Mouse (Mus musculus) CH12.LX (cell line): ENCODE measurements at regions not wholly inside any gene's neighbourhood (a gene's known extent, or its start where the extent isn't known, plus 50 kb on each side); places are given as distances from the start of the nearest gene placed in this dataset.

Experiments used
- DNase-seq: peaks from one replicate; pipeline ENCODE4 v3.0.0-alpha.2; 2013; ENCODE audit errors: extremely low read depth
- H3K27ac ChIP-seq: 2 replicates; pipeline ENCODE4 v1.5.1; 2012; ENCODE audit warnings: low read depth, mild to moderate bottlenecking, control low read depth, moderate library complexity; ENCODE audit not compliant: insufficient read depth
- H3K27me3 ChIP-seq: replicated peaks from 2 replicates; pipeline ENCODE3; 2012; ENCODE audit warnings: inconsistent platforms
- H3K36me3 ChIP-seq, 2 experiments: replicated peaks in 1 of 2; 2 replicates each; pipeline versions ENCODE3 to v1.6.1; 2012; ENCODE audit warnings: inconsistent platforms in 1 of 2, low read length in 1 of 2, mild to moderate bottlenecking in 1 of 2, mixed read lengths in 1 of 2, moderate library complexity in 1 of 2; ENCODE audit not compliant: control insufficient read depth in 1 of 2, insufficient read depth in 1 of 2
- H3K4me1 ChIP-seq, 2 experiments: 2 replicates each; pipeline ENCODE4 v1.6.1; 2012; ENCODE audit warnings: inconsistent platforms in 1 of 2, moderate library complexity in 1 of 2; ENCODE audit not compliant: insufficient read depth in 2 of 2, control insufficient read depth in 1 of 2
- H3K4me2 ChIP-seq: 2 replicates; pipeline ENCODE4 v1.6.1; 2012; ENCODE audit warnings: low read depth, mild to moderate bottlenecking, control low read depth; ENCODE audit not compliant: poor library complexity, insufficient read depth, severe bottlenecking
- H3K4me3 ChIP-seq, 3 experiments: fragments of 150-350 bp in 1 of 3; sonication (generic) in 1 of 3; replicated peaks in 1 of 3; 2 replicates each; pipeline versions ENCODE3 to v1.5.1; 2011 to 2012; ENCODE audit warnings: low read depth in 2 of 3, low read length in 2 of 3, mild to moderate bottlenecking in 2 of 3, moderate library complexity in 2 of 3, control low read depth in 1 of 3, improper control_type of control experiment in 1 of 3, inconsistent platforms in 1 of 3, mixed read lengths in 1 of 3; ENCODE audit not compliant: poor library complexity in 1 of 3
- H3K79me2 ChIP-seq: replicated peaks from 2 replicates; pipeline ENCODE4 v1.6.1; 2012; ENCODE audit warnings: mild to moderate bottlenecking, moderate library complexity; ENCODE audit not compliant: control insufficient read depth, poor library complexity, insufficient read depth, severe bottlenecking; ENCODE audit errors: extremely low read depth
- H3K9ac ChIP-seq: 2 replicates; pipeline ENCODE4 v1.6.1; 2012; ENCODE audit warnings: low read depth, mild to moderate bottlenecking, control low read depth, moderate library complexity; ENCODE audit not compliant: insufficient read depth
- H3K9me3 ChIP-seq: replicated peaks from 2 replicates; pipeline ENCODE3; 2012; ENCODE audit warnings: low read length, inconsistent platforms, mixed read lengths
- BHLHE40 ChIP-seq: IDR thresholded peaks from 2 replicates; pipeline ENCODE4 v1.6.1; 2011; ENCODE audit warnings: mild to moderate bottlenecking, low read depth, low read length, improper control_type of control experiment
- CHD1 ChIP-seq: IDR thresholded peaks from 2 replicates; pipeline ENCODE4 v1.6.1; 2012; ENCODE audit warnings: low read depth, low read length, improper control_type of control experiment, inconsistent platforms
- CHD2 ChIP-seq: IDR thresholded peaks from 2 replicates; pipeline ENCODE4 v1.6.1; 2011; ENCODE audit warnings: low read length, improper control_type of control experiment
- CTCF ChIP-seq, 2 experiments: IDR thresholded peaks in 1 of 2; conservative IDR thresholded peaks in 1 of 2; 2 replicates each; pipeline ENCODE4 v1.5.1; 2011 to 2012; ENCODE audit warnings: low read depth in 2 of 2, low read length in 2 of 2, improper control_type of control experiment in 1 of 2, inconsistent platforms in 1 of 2, mild to moderate bottlenecking in 1 of 2, moderate library complexity in 1 of 2
- ELF1 ChIP-seq: IDR thresholded peaks from 2 replicates; pipeline ENCODE4 v1.6.1; 2014; ENCODE audit warnings: low read depth, mild to moderate bottlenecking, inconsistent platforms, low read length, improper control_type of control experiment
- EP300 ChIP-seq: IDR thresholded peaks from 2 replicates; pipeline ENCODE4 v1.6.1; 2011; ENCODE audit warnings: low read length, improper control_type of control experiment
- GABPA ChIP-seq: IDR thresholded peaks from 2 replicates; pipeline ENCODE4 v1.6.1; 2012; ENCODE audit warnings: low read depth, low read length, improper control_type of control experiment, inconsistent platforms; ENCODE audit not compliant: insufficient replicate concordance
- HCFC1 ChIP-seq: IDR thresholded peaks from 2 replicates; pipeline ENCODE4 v1.6.1; 2012; ENCODE audit warnings: low read depth, mild to moderate bottlenecking, inconsistent platforms, low read length, improper control_type of control experiment
- IRF4 ChIP-seq: IDR thresholded peaks from 2 replicates; pipeline ENCODE4 v1.6.1; 2014; ENCODE audit warnings: low read depth, mild to moderate bottlenecking, inconsistent platforms, low read length, improper control_type of control experiment
- JUN ChIP-seq: IDR thresholded peaks from 2 replicates; pipeline ENCODE4 v1.6.1; 2011; ENCODE audit warnings: low read depth, mild to moderate bottlenecking, low read length, improper control_type of control experiment, moderate library complexity; ENCODE audit not compliant: insufficient read depth
- MAZ ChIP-seq: IDR thresholded peaks from 2 replicates; pipeline ENCODE4 v1.6.1; 2012; ENCODE audit warnings: low read depth, mild to moderate bottlenecking, inconsistent platforms, low read length, improper control_type of control experiment, moderate library complexity
- MEF2A ChIP-seq: IDR thresholded peaks from 2 replicates; pipeline ENCODE4 v1.6.1; 2014; ENCODE audit warnings: low read depth, mild to moderate bottlenecking, inconsistent platforms, low read length, improper control_type of control experiment, borderline replicate concordance
- MXI1 ChIP-seq: IDR thresholded peaks from 2 replicates; pipeline ENCODE4 v1.6.1; 2011; ENCODE audit warnings: mild to moderate bottlenecking, low read depth, low read length, improper control_type of control experiment
- MYC ChIP-seq: IDR thresholded peaks from 2 replicates; pipeline ENCODE4 v1.6.1; 2011; ENCODE audit warnings: low read depth, mild to moderate bottlenecking, improper control_type of control experiment, low read length
- NELFE ChIP-seq: IDR thresholded peaks from 2 replicates; pipeline ENCODE4 v1.6.1; 2011; ENCODE audit warnings: low read depth, low read length, improper control_type of control experiment
- NRF1 ChIP-seq: IDR thresholded peaks from 2 replicates; pipeline ENCODE4 v1.6.1; 2014; ENCODE audit warnings: low read depth, mild to moderate bottlenecking, inconsistent platforms, low read length, improper control_type of control experiment, moderate library complexity
- PAX5 ChIP-seq: IDR thresholded peaks from 2 replicates; pipeline ENCODE4 v1.6.1; 2012; ENCODE audit warnings: low read length, inconsistent platforms, mixed read lengths
- POLR2A ChIP-seq: IDR thresholded peaks from 2 replicates; pipeline ENCODE4 v1.6.1; 2011; ENCODE audit warnings: low read depth, mild to moderate bottlenecking, improper control_type of control experiment, low read length
- RAD21 ChIP-seq: IDR thresholded peaks from 2 replicates; pipeline ENCODE4 v1.6.1; 2011; ENCODE audit warnings: low read depth, mild to moderate bottlenecking, low read length, improper control_type of control experiment, moderate library complexity
- RCOR1 ChIP-seq: conservative IDR thresholded peaks from 2 replicates; pipeline ENCODE4 v1.6.1; 2012; ENCODE audit warnings: low read depth, mild to moderate bottlenecking, inconsistent platforms, low read length, improper control_type of control experiment
- SIN3A ChIP-seq: IDR thresholded peaks from 2 replicates; pipeline ENCODE4 v1.6.1; 2012; ENCODE audit warnings: low read length, improper control_type of control experiment, inconsistent platforms
- SMC3 ChIP-seq: IDR thresholded peaks from 2 replicates; pipeline ENCODE4 v1.6.1; 2011; ENCODE audit warnings: low read depth, low read length, improper control_type of control experiment
- TBP ChIP-seq: conservative IDR thresholded peaks from 2 replicates; pipeline ENCODE4 v1.6.1; 2011; ENCODE audit warnings: low read depth, low read length, improper control_type of control experiment
- USF1 ChIP-seq: IDR thresholded peaks from 2 replicates; pipeline ENCODE4 v1.6.1; 2014; ENCODE audit warnings: low read depth, mild to moderate bottlenecking, inconsistent platforms, low read length, improper control_type of control experiment
- USF2 ChIP-seq: conservative IDR thresholded peaks from 2 replicates; pipeline ENCODE4 v1.6.1; 2011; ENCODE audit warnings: low read depth, low read length, improper control_type of control experiment
- ZC3H11A ChIP-seq: IDR thresholded peaks from 2 replicates; pipeline ENCODE4 v1.6.1; 2012; ENCODE audit warnings: low read depth, mild to moderate bottlenecking, inconsistent platforms, low read length, improper control_type of control experiment
- ZKSCAN1 ChIP-seq: IDR thresholded peaks from 2 replicates; pipeline ENCODE4 v1.6.1; 2012; ENCODE audit warnings: low read depth, inconsistent platforms, low read length, improper control_type of control experiment, borderline replicate concordance
- ZNF384 ChIP-seq: IDR thresholded peaks from 2 replicates; pipeline ENCODE4 v1.6.1; 2012; ENCODE audit warnings: low read depth, low read length, improper control_type of control experiment, inconsistent platforms
- dilution Hi-C: fragments of 300-500 bp; cut with MboI; formaldehyde crosslinking; loops from 2 replicates; pipeline ENCODE4 v1.14.3; 2020; ENCODE audit warnings: low sequenced_read_pairs; ENCODE audit not compliant: extremely low pct_unique_long_range_greater_than_20kb, extremely low pct_ligation_motif_present
- in situ Hi-C: fragments of 300-500 bp; cut with MboI; formaldehyde crosslinking; loops from 3 replicates; pipeline ENCODE4 v1.14.3; 2019; ENCODE audit warnings: low sequenced_read_pairs, low pct_ligation_motif_present, low pct_unique_long_range_greater_than_20kb, mixed read lengths

DNA sequence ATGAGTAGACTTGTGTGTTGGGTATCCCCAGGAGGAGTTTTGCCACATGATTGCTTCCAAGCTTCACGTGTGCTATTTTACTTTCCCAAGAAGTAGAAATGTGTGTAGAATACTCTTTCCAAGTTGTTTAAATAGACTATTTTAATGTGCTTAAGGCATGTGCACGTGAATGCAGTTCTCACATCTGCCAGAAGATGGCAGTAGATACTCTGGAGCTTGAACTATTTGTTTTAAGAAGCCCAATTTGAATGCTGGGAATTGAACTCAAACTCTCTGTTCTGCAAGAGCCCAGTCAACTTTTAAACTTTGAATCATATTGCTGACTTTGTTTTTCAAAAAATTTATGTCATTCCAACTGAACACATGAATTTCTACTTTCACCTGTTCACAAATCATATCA lies 431.3 kb upstream of the Reg3g start:
- no peaks in the 10 kb centered on the region for H3K79me2 ChIP-seq
- dilution Hi-C loops: no loop called here
- in situ Hi-C loops: no loop called here
- peak; percentile 3 for DNase-seq
- no peak overlapping the region for H3K4me2 ChIP-seq
- no peaks in the 10 kb centered on the region for H3K4me1 ChIP-seq
- H3K36me3 ChIP-seq: no peaks in the 10 kb centered on the region
- H3K9me3 ChIP-seq: peaks cover 20% of the 10 kb centered on the region
- TF ChIP-seq CHD1 (no peak), ELF1 (no peak), IRF4 (no peak), MEF2A (no peak), TBP (no peak), CTCF (conservative IDR thresholded peaks at IDR 0.05 in 1 of 2, IDR thresholded peaks at IDR 0.05 in 1 of 2; ENCODE audit: low read depth in 2 of 2, low read length in 2 of 2) (peak in 1 of 2 experiments; percentile 33; a peak in 3 of 4 replicates), JUN (no peak), ZKSCAN1 (no peak), SMC3 (0 out of 2 replicates have a peak, but pooled peaks have one; percentile 10), BHLHE40 (peak; percentile 37; the same call in 1 of the 2 replicates), GABPA (no peak), NELFE (no peak), ZC3H11A (no peak), NRF1 (no peak), HCFC1 (no peak), RAD21 (peak; percentile 29), EP300 (no peak), USF2 (no peak)
- no peak overlapping the region for H3K27ac ChIP-seq
- no peaks in the 10 kb centered on the region for H3K27me3 ChIP-seq
- H3K9ac ChIP-seq: no peak overlapping the region
- no peak overlapping the region for H3K4me3 ChIP-seq

DNA sequence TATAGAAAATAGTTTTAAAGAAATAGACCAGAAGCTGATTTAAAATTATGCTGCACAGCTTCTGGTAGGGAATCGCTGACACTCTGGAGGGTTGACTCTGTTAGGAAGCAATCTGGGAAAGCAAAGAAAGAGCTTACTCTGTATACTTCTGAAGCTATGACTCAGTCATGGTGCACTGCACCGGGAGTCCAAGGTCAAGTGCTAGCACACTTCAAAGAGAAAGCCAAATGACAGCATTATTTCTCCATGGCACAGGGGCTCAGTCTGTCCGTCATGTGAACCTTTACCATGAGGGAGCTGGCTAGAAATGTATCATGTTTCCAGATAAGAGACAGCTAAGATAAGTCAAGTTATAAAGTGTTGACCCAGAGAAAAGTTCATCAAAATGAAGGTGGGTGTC lies 424.1 kb upstream of the Reg3g start:
- H3K4me2 ChIP-seq: no peak overlapping the region
- no peak overlapping the region for H3K9ac ChIP-seq
- no peak overlapping the region for H3K4me3 ChIP-seq
- TF ChIP-seq MAZ: no peak
- TF ChIP-seq USF2: no peak
- TF ChIP-seq ZKSCAN1: no peak
- TF ChIP-seq CHD2: no peak
- TF ChIP-seq SMC3: no peak
- no peak for TF ChIP-seq PAX5
- no peak for TF ChIP-seq MEF2A
- TF ChIP-seq JUN: no peak
- TF ChIP-seq POLR2A: no peak
- no peak for TF ChIP-seq TBP
- no peak for TF ChIP-seq HCFC1
- no peak for TF ChIP-seq MYC
- no peak for TF ChIP-seq NRF1
- TF ChIP-seq ZNF384: no peak
- TF ChIP-seq USF1: no peak
- no peak for TF ChIP-seq RCOR1
- TF ChIP-seq IRF4: no peak
- no peak for TF ChIP-seq MXI1
- no peak for TF ChIP-seq SIN3A
- TF ChIP-seq CHD1: no peak
- TF ChIP-seq, all 38 proteins: peak for 0
- Histone ChIP-seq H3K9me3 (peaks cover 27% of the 10 kb centered on the region), H3K79me2 (no peaks in the 10 kb centered on the region), H3K27ac (no peak overlapping the region), H3K36me3 (no peaks in the 10 kb centered on the region), H3K27me3 (no peaks in the 10 kb centered on the region), H3K4me1 (no peaks in the 10 kb centered on the region)
- DNase-seq: no peak
- in situ Hi-C loops: no loop called here
- dilution Hi-C loops: no loop called here
